Mouse (Mus musculus): Measurements from ENCODE around the gene Nme8. TPM values are rescaled to one million over a fixed set of nuclear protein-coding genes. Genes with fewer than 3 reads are reported as not detected.

The Nme8 gene
- total RNA-seq (2021), result not detected
- long read RNA-seq, experiment 1, result 0 reads
- long read RNA-seq, experiment 2, partial matches to known transcripts, result 0 of 1 reads
- long read RNA-seq, experiment 2, other reads (novel, unspliced or antisense), result 1 of 1 reads

GRCm38 (mm10) chr13:19697790-19698189, at the start of gene Nme8:
Nme8 (minus strand) TSS chr13:19697794.
- DNase-seq (ENCODE audit: low spot score in 2 of 2), result no peak

DNA sequence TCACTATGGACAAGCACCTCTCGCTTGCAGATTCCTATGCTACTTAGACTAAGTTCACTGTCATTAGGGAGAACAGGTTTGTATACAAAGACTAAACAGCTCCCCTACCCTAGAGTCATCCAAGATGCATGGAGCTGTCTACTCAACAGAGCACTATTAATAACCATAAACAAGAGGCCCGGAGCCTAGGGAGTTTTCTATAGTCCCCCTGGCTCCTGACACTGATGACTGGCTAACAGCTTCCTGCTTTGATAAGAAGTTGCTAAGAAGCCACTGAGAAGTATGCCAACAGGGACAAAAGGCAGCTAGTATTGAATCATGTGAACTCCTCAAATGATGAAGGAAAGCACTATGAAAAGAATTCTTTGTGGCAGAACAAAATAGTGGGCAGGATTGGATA, 48.1 kb upstream of the Nme8 start:
- no peak for DNase-seq (ENCODE audit: low spot score in 2 of 2)

GRCm38 (mm10) chr13:19744536-19744935, 46.9 kb upstream of the Nme8 start:
- peak in 1 of 2 experiments; percentile 6 for DNase-seq (ENCODE audit: low spot score in 2 of 2)

- no peak for DNase-seq (ENCODE audit: low spot score in 2 of 2)
These were observed 37.0 kb upstream of the Nme8 start for GRCm38 (mm10) chr13:19734597-19734996.

DNA sequence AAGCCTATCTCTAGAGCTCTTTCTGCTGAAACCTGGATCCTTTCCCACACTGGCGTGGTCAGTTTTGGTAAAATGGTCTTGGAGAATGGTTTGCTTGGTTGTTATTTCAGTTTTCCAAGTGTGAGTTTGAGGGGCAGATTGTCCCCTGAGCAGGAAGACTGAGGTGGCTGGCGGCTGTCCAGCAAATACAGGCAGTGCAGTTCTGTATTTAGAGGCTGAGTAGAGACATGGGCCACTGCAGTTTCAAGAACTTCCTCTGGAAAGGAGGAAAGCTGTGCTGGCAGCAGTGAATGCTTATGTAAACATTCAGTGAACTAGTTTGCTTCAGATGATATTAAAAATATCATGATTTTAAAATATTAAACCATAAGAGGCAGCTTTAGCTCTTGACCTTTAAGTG, 33.2 kb upstream of the Nme8 start:
- DNase-seq (ENCODE audit: low spot score in 2 of 2), result no peak

DNA sequence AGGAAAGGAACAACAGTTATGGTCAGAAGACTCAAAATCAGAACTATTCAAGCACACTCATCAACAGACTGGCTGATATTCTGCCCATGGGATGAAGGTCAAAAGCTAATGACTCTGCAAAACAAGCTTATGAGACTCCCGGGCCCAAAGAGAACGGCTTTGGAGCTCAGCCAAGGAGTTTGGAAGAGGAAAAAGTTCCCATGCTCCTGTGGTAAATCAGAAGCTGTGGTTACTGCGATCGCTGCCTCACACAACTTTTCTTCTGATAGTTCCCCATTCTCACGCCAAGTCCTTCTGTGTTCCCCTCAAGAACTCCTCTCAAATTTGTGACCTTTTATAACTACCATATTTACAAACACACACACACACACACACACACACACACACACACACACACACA, 21.4 kb upstream of the Nme8 start:
- no peak for DNase-seq (ENCODE audit: low spot score in 2 of 2)

DNA sequence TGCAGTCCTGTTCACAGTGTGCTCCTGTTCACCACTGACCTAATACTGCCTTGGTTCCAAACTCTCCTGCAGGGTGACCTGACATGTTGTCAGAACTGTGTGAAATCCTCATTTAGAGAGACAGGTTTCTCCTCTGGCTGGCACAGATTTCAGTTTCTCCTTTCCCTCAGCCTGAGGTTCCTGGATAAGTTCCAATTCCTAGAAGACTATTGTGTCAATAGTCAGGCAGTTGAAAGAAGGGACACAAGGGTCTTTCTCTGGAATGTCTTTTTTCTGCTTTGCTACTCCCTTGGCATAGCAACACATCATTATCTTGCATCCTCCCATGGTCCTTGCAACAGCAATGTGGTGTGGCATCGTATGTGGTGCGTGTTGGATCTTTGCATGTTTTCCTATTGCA, 19.6 kb upstream of the Nme8 start:
- DNase-seq (ENCODE audit: low spot score in 2 of 2), result no peak

DNA sequence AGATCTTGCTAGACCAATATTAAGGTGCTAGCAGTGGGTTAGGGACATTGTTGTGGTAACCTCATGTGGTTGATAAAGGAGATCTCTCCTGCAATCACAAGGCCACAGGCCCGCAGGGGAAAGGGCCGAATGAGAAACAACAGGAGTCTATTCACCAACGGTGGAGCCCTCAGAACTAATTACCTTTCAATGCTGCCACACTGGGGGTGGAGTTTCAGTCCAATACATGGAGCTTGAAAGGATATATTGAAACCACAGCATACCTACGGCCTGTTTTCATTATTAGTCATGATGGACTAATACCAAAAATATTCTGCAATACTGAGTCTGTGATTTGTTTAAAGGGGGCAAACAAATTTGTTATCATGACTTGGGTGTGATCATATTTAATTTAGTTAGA, 6.2 kb upstream of the Nme8 start:
- DNase-seq (ENCODE audit: low spot score in 2 of 2), result no peak

GRCm38 (mm10) chr13:19701443-19702078, 4.0 kb upstream of the Nme8 start:
- peak; percentile 54 to 75 for DNase-seq (ENCODE audit: low spot score in 2 of 2)

DNA sequence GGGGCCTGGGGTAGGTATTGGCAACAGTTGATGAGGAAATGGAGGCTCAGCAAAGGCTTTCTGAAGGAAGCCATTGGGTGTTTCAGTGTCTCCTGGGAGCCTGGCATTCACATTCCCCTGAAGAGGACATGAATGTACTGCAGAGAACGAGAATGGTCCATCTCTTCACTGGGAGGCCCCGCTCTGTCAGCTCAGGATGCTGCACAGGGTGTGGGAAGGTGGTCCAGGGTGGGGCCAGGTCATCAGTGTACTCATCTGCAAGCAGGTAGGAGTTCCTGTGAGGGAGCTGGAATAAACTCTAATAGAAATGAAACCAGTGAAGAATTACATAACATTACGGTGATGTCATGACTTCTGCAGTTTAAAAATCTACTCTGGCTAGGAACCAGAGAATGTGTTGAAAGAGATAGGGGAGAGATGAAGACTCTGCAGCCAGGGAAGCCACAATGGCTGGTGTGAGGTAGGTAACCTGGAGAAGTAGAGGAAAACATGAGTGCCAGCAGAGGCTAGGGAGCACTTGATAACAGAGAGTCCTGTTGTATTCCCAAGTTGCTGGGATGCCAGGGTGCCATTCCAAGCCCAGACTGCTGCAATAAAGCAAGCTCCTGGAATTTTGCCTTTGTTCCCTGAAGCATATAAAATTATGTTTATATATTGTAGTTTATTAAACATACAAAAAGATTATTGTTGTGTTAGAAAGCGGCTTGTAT, 3.3 kb upstream of the Nme8 start:
- DNase-seq (ENCODE audit: low spot score in 2 of 2), result no peak

GRCm38 (mm10) chr13:19698524-19699173, 1.1 kb upstream of the Nme8 start:
- DNase-seq (ENCODE audit: low spot score in 2 of 2), result peak; percentile 12 to 44

DNA sequence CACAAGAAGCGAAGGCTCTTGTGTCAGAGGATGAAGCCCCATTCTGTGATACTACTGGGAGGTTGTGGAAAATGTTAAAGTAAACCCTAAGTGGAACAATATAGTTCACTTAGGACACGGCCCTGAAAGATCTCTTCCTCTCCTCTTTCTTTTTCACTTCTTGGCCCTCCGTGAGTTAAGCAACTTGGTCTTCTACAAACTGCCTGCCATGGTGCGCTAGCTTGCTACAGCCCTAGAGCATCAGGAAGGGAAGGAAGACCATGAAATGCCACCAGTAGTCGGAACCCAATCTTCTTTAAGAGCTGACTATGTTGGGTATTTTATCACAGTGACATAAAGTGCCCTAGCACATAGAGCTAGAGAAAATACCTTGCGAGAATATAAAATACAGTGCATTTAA, 7.2 kb downstream of the Nme8 start:
- DNase-seq (ENCODE audit: low spot score in 2 of 2), result no peak

DNA sequence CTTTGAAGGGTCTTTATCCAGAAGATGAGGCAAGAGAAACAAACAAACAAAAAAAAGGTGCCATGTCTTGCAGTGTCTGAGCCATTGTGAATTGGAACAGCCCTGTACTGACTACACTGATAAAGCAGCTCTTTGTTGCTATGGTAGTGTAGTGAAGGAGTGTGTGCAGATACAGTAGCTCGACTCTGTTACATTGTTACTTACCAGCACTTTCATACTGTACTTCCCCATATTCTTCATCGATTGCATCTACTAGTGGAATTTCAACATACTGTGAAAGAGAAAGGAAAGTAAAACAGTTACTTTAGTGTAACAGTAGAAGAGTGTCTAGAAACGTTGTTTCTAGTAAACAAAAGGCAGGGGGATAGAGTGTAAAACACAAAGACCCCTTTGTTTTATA, 7.6 kb downstream of the Nme8 start:
- no peak for DNase-seq (ENCODE audit: low spot score in 2 of 2)

DNA sequence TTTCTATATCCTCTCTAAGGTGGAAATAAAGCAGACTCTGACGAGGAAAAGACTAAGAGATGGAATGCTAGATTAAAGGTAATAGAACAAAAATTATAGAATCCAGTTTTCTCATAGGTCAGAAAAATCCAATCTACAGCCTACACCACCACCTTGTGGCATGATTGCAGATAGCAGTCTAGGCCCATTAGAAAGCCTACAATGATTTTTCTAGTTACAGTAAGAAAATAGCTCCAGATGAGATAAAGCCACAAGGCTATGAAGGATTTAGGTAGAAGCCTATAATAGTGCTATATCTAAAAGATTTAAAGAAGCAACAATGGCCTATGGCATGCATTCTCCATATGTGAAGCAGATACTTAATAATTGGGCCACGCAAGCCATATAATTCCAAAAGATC, 13.6 kb downstream of the Nme8 start:
- peak; percentile 45 to 62 for DNase-seq (ENCODE audit: low spot score in 2 of 2)

GRCm38 (mm10) chr13:19682879-19683640, 14.5 kb downstream of the Nme8 start:
- peak; percentile 16 to 42 for DNase-seq (ENCODE audit: low spot score in 2 of 2)

DNA sequence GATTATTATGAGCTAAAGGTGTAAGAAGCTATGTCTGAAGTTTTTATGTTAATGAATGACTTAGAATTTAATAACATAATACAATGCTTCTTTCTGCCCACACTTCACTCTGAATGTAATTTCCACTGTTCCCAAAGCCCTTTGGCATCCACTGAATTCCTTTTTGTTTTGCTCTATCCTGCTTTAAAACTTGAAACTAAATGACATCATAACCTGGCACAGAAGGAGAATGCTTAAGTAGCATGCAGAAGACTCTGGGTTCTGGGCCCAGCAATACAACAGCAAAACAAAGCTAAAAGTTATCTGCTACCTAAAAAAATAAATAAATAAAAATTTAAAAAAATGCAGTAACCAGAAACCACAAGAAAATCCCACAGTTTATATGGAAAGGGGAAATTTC, 23.0 kb downstream of the Nme8 start:
- DNase-seq (ENCODE audit: low spot score in 2 of 2), result no peak

GRCm38 (mm10) chr13:19674025-19674424, 23.6 kb downstream of the Nme8 start:
- DNase-seq (ENCODE audit: low spot score in 2 of 2), result no peak

GRCm38 (mm10) chr13:19668355-19669140, 29.0 kb downstream of the Nme8 start:
- DNase-seq (ENCODE audit: low spot score in 2 of 2), result no peak

DNA sequence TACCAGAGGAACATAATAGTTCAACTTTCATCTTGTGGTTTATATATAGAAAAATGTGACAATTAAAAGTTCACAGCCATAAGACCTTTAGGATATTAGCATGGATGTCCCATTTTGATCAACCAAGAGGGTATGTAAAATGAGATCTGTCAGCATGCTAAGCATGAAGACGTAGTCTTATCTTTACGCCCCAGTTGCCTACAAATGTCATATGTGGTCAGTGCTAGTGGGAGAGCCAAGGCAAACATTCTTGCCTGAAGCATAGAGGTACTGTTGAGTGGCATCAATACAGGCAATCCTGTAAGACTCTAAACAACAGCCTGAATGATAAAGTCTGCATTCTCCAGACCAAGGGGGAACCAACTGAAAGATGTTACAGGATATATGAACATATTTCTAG, 45.2 kb downstream of the Nme8 start:
- no peak for DNase-seq (ENCODE audit: low spot score in 2 of 2)

- no peak for DNase-seq (ENCODE audit: low spot score in 2 of 2)
These were observed 47.8 kb downstream of the Nme8 start for GRCm38 (mm10) chr13:19649824-19650223.

DNA sequence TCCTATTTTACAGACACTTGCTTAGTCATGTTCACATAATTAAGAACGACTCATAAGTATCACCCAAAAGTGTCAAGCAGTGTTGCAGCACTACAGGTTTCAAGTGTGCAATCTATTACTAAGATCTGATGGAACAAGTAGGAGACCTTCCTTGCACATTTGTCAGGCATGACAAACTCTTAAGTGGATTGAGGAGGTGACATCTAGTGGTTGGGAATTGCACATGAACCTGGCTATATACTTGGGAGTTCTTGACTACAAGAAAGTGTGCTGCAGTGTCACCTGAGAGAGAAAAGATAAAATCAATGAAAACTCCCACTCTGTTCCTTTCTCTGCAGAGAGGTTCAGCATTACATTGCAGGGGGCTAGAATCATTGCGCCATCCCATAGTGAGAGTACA, 53.4 kb downstream of the Nme8 start:
- DNase-seq (ENCODE audit: low spot score in 2 of 2), result no peak

Data from layer of hippocampus, postnatal 14 days (tissue).